Mouse (Mus musculus): ENCODE measurements around the gene Ptpn14.

DNA sequence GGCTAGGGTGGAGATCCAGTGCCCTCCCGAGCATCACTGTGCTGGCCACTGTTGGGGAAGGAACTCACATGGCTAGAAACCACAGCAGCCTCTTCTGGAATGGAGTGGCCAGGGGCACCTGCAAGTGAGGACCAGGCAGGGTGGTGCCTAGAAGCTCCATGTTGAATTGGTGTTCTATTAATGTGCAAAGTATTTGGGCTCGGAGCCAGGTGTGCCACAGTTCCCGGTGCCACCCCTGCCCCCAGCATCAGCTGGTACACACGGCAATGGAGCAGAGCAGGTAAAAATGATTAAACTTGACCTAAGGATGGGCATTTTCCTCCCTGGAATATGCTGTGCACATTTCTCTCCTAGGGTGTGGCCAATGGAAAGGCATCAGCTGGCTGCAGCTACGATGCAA lies 14.0 kb downstream of the Ptpn14 start:
- TF ChIP-seq CTCF (IDR thresholded peaks at IDR 0.05; ENCODE audit: low read depth) (no peak), EP300 (IDR thresholded peaks at IDR 0.05; ENCODE audit: low read depth) (no peak)
